Mouse (Mus musculus): ENCODE data around the gene Nrl. TPM values are rescaled to one million over a fixed set of nuclear protein-coding genes. Genes with fewer than 3 reads are reported as not detected.

The Nrl gene
- polyA plus RNA-seq, 1 experiment from 2014 or later: not detected

- Histone ChIP-seq H3K4me2 (ENCODE audit: low read depth, low read length) (peak within 1 kb of the TSS; percentile 94), H3K9me3 (replicated peaks; ENCODE audit: control insufficient read depth, low read length) (no peaks in the 10 kb centered on the region), H3K4me1 (ENCODE audit: control insufficient read depth, insufficient read depth, low read length) (no peaks in the 10 kb centered on the region), H3K9ac (replicated peaks; ENCODE audit: low read length) (peak within 1 kb of the TSS; percentile 74), H3K36me3 (replicated peaks; ENCODE audit: control insufficient read depth, insufficient read depth, low read depth, low read length) (no peaks in the 10 kb centered on the region; the same call in 1 of the 2 replicates), H3K4me3 (ENCODE audit: low read depth, low read length) (peak within 1 kb of the TSS; percentile 63), H3K27ac (replicated peaks; ENCODE audit: low read depth, low read length) (peak within 1 kb of the TSS; percentile 52), H3K27me3 (ENCODE audit: control insufficient read depth, insufficient read depth, low read length) (no peaks in the 10 kb centered on the region)
- DNase-seq (ENCODE audit: low spot score) (peak; percentile 86), ATAC-seq (replicated peaks; ENCODE audit: insufficient number of reproducible peaks, low FRiP score, low TSS enrichment, low read depth) (peak; percentile 82)
- WGBS: under 1% methylated on average over 64 of the region's 68 CpGs
Observed at GRCm38 (mm10) chr14:55490361-55491201, 34.2 kb downstream of the Nrl start, which contains the start of gene Carmil3. Gene Carmil3, plus strand, starts transcription at chr14:55490651.

GRCm38 (mm10) chr14:55486836-55487235 lies 37.9 kb downstream of the Nrl start:
- DNase-seq (ENCODE audit: low spot score): no peak
- H3K27me3 ChIP-seq (ENCODE audit: control insufficient read depth, insufficient read depth, low read length): no peaks in the 10 kb centered on the region
- no peak overlapping the region for H3K27ac ChIP-seq (replicated peaks; ENCODE audit: low read depth, low read length)
- ATAC-seq (replicated peaks; ENCODE audit: insufficient number of reproducible peaks, low FRiP score, low TSS enrichment, low read depth): no peak
- no peak overlapping the region for H3K4me2 ChIP-seq (ENCODE audit: low read depth, low read length)
- no peak overlapping the region for H3K4me3 ChIP-seq (ENCODE audit: low read depth, low read length)
- no peaks in the 10 kb centered on the region for H3K9me3 ChIP-seq (replicated peaks; ENCODE audit: control insufficient read depth, low read length)
- no peaks in the 10 kb centered on the region for H3K4me1 ChIP-seq (ENCODE audit: control insufficient read depth, insufficient read depth, low read length)
- H3K36me3 ChIP-seq (replicated peaks; ENCODE audit: control insufficient read depth, insufficient read depth, low read depth, low read length): no peaks in the 10 kb centered on the region
- no peak overlapping the region for H3K9ac ChIP-seq (replicated peaks; ENCODE audit: low read length)
- WGBS: 82% methylated on average over 8 of the region's 8 CpGs

GRCm38 (mm10) chr14:55484430-55485085 lies 40.2 kb downstream of the Nrl start:
- no peak overlapping the region for H3K9ac ChIP-seq (replicated peaks; ENCODE audit: low read length)
- 77% methylated on average over 5 of the region's 5 CpGs for WGBS
- H3K36me3 ChIP-seq (replicated peaks; ENCODE audit: control insufficient read depth, insufficient read depth, low read depth, low read length): no peaks in the 10 kb centered on the region
- no peak overlapping the region for H3K4me3 ChIP-seq (ENCODE audit: low read depth, low read length)
- H3K27me3 ChIP-seq (ENCODE audit: control insufficient read depth, insufficient read depth, low read length): no peaks in the 10 kb centered on the region
- H3K9me3 ChIP-seq (replicated peaks; ENCODE audit: control insufficient read depth, low read length): no peaks in the 10 kb centered on the region
- ATAC-seq (replicated peaks; ENCODE audit: insufficient number of reproducible peaks, low FRiP score, low TSS enrichment, low read depth) (no peak), DNase-seq (ENCODE audit: low spot score) (no peak)
- H3K4me2 ChIP-seq (ENCODE audit: low read depth, low read length): no peak overlapping the region
- H3K4me1 ChIP-seq (ENCODE audit: control insufficient read depth, insufficient read depth, low read length): no peaks in the 10 kb centered on the region
- H3K27ac ChIP-seq (replicated peaks; ENCODE audit: low read depth, low read length): no peak overlapping the region

GRCm38 (mm10) chr14:55479629-55480028 lies 45.2 kb downstream of the Nrl start:
- ATAC-seq (replicated peaks; ENCODE audit: insufficient number of reproducible peaks, low FRiP score, low TSS enrichment, low read depth): no peak
- no peaks in the 10 kb centered on the region for H3K4me1 ChIP-seq (ENCODE audit: control insufficient read depth, insufficient read depth, low read length)
- 90% methylated on average over 10 of the region's 10 CpGs for WGBS

GRCm38 (mm10) chr14:55478651-55479599 lies 45.9 kb downstream of the Nrl start, which contains the start of gene Dhrs4:
Gene Dhrs4, plus strand, starts transcription at chr14:55478758.
- H3K27me3 ChIP-seq (ENCODE audit: control insufficient read depth, insufficient read depth, low read length): no peaks in the 10 kb centered on the region
- H3K9me3 ChIP-seq (replicated peaks; ENCODE audit: control insufficient read depth, low read length): no peaks in the 10 kb centered on the region
- peak; percentile 87 for DNase-seq (ENCODE audit: low spot score)
- ATAC-seq (replicated peaks; ENCODE audit: insufficient number of reproducible peaks, low FRiP score, low TSS enrichment, low read depth): peak; percentile 96
- WGBS: under 1% methylated on average over 38 of the region's 38 CpGs
- H3K36me3 ChIP-seq (replicated peaks; ENCODE audit: control insufficient read depth, insufficient read depth, low read depth, low read length): no peaks in the 10 kb centered on the region
- H3K4me1 ChIP-seq (ENCODE audit: control insufficient read depth, insufficient read depth, low read length): no peaks in the 10 kb centered on the region
- peak within 1 kb of the TSS; percentile 57 for H3K9ac ChIP-seq (replicated peaks; ENCODE audit: low read length)
- peak within 1 kb of the TSS; percentile 47 for H3K4me3 ChIP-seq (ENCODE audit: low read depth, low read length)
- peak within 1 kb of the TSS; percentile 48; the same call in 1 of the 2 replicates for H3K27ac ChIP-seq (replicated peaks; ENCODE audit: low read depth, low read length)
- H3K4me2 ChIP-seq (ENCODE audit: low read depth, low read length): peak within 1 kb of the TSS; percentile 40

More at GRCm38 (mm10) chr14:55479629-55480028, 45.2 kb downstream of the Nrl start:
- H3K27ac ChIP-seq (replicated peaks; ENCODE audit: low read depth, low read length): no peak overlapping the region
- H3K36me3 ChIP-seq (replicated peaks; ENCODE audit: control insufficient read depth, insufficient read depth, low read depth, low read length): no peaks in the 10 kb centered on the region
- no peak overlapping the region for H3K9ac ChIP-seq (replicated peaks; ENCODE audit: low read length)
- H3K4me3 ChIP-seq (ENCODE audit: low read depth, low read length): no peak overlapping the region
- DNase-seq (ENCODE audit: low spot score): no peak
- no peaks in the 10 kb centered on the region for H3K9me3 ChIP-seq (replicated peaks; ENCODE audit: control insufficient read depth, low read length)
- no peaks in the 10 kb centered on the region for H3K27me3 ChIP-seq (ENCODE audit: control insufficient read depth, insufficient read depth, low read length)
- no peak overlapping the region for H3K4me2 ChIP-seq (ENCODE audit: low read depth, low read length)

GRCm38 (mm10) chr14:55477829-55478228 lies 47.0 kb downstream of the Nrl start:
- no peak overlapping the region for H3K9ac ChIP-seq (replicated peaks; ENCODE audit: low read length)
- ATAC-seq (replicated peaks; ENCODE audit: insufficient number of reproducible peaks, low FRiP score, low TSS enrichment, low read depth) (no peak), DNase-seq (ENCODE audit: low spot score) (no peak)
- no peak overlapping the region for H3K4me2 ChIP-seq (ENCODE audit: low read depth, low read length)
- no peak overlapping the region for H3K27ac ChIP-seq (replicated peaks; ENCODE audit: low read depth, low read length)
- H3K36me3 ChIP-seq (replicated peaks; ENCODE audit: control insufficient read depth, insufficient read depth, low read depth, low read length): no peaks in the 10 kb centered on the region
- H3K4me3 ChIP-seq (ENCODE audit: low read depth, low read length): no peak overlapping the region
- H3K4me1 ChIP-seq (ENCODE audit: control insufficient read depth, insufficient read depth, low read length): no peaks in the 10 kb centered on the region
- no peaks in the 10 kb centered on the region for H3K9me3 ChIP-seq (replicated peaks; ENCODE audit: control insufficient read depth, low read length)
- WGBS: 90% methylated on average over 5 of the region's 5 CpGs
- no peaks in the 10 kb centered on the region for H3K27me3 ChIP-seq (ENCODE audit: control insufficient read depth, insufficient read depth, low read length)

GRCm38 (mm10) chr14:55477421-55477820 lies 47.4 kb downstream of the Nrl start:
- WGBS: 97% methylated on average over 1 of the region's 1 CpGs
- H3K27me3 ChIP-seq (ENCODE audit: control insufficient read depth, insufficient read depth, low read length): no peaks in the 10 kb centered on the region
- no peaks in the 10 kb centered on the region for H3K9me3 ChIP-seq (replicated peaks; ENCODE audit: control insufficient read depth, low read length)
- no peak for ATAC-seq (replicated peaks; ENCODE audit: insufficient number of reproducible peaks, low FRiP score, low TSS enrichment, low read depth)
- no peak overlapping the region for H3K9ac ChIP-seq (replicated peaks; ENCODE audit: low read length)
- no peak for DNase-seq (ENCODE audit: low spot score)
- no peak overlapping the region for H3K27ac ChIP-seq (replicated peaks; ENCODE audit: low read depth, low read length)
- H3K4me1 ChIP-seq (ENCODE audit: control insufficient read depth, insufficient read depth, low read length): no peaks in the 10 kb centered on the region
- no peak overlapping the region for H3K4me2 ChIP-seq (ENCODE audit: low read depth, low read length)
- no peaks in the 10 kb centered on the region for H3K36me3 ChIP-seq (replicated peaks; ENCODE audit: control insufficient read depth, insufficient read depth, low read depth, low read length)
- H3K4me3 ChIP-seq (ENCODE audit: low read depth, low read length): no peak overlapping the region

Data from embryonic facial prominence, embryonic 11.5 days (tissue).